Mouse (Mus musculus) neutrophil, adult 5-6 weeks (primary cell): Measurements from ENCODE around the gene Slc34a1. TPM values are rescaled to one million over a fixed set of nuclear protein-coding genes. Genes with fewer than 3 reads are reported as not detected.
A peak's percentile ranks its signal among the peaks of the same experiment; 100 is the strongest.

ENCODE experiments used
- ATAC-seq: fragments of 151-379, 151-347 bp; 2 replicates; pipeline ENCODE4 v1.8.0; 2017; ENCODE audit warnings: mild to moderate bottlenecking, moderate TSS enrichment; ENCODE audit not compliant: insufficient number of reproducible peaks, poor library complexity, low FRiP score, severe bottlenecking; ENCODE audit errors: extremely low read depth
- total RNA-seq: library from RNA; stranded (forward); fragments of 200-1000 nt; gene quantifications from 2 replicates; pipeline ENCODE4 v1.2.3, GENCODE M21; 2017

Slc34a1 gene
- total RNA-seq, 1 experiment from 2014 or later, result 0.35 TPM

- peak; percentile 17; the same call in 1 of the 2 replicates for ATAC-seq
These were observed 66.3 kb downstream of the Slc34a1 start, which contains the start of gene Prr7 for GRCm38 (mm10) chr13:55464027-55464884. Prr7 (plus strand) TSS chr13:55464267.

DNA sequence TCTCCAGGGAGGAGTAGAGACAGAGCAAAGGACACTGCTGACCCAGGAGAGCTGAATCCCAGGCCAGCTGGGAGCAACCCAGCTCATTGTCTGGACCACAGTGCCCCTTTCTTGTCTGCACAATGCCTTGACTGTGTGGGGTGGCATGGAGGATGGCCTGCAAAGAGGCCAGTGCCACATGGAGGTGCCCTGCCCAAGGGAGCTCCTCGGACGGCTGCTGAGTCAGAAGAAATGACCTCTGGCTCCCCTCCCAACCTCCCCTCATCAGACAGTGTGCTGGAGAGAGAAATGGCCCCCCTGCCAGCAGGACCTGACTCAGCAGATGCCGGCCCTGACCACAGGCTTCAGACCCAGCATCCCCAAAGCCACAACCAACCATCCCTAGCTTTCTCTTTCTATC lies 67.2 kb downstream of the Slc34a1 start:
- no peak for ATAC-seq

Other genes with a start within 250 kb of the Slc34a1 start
- gene Fgfr4, start 245.5 kb upstream of the Slc34a1 start, total RNA-seq, result not detected in 2 replicates
- gene Nsd1, start 188.4 kb upstream of the Slc34a1 start, total RNA-seq, result 211 and 232 TPM in 2 replicates
- gene Prelid1, start 77.7 kb upstream of the Slc34a1 start, total RNA-seq, result 95.5 and 96.0 TPM in 2 replicates
- 60.8 and 61.9 TPM in 2 replicates for gene Rab24, start 76.2 kb upstream of the Slc34a1 start, total RNA-seq
- 0.61 and 1.7 TPM in 2 replicates for gene Mxd3, start 68.4 kb upstream of the Slc34a1 start, total RNA-seq
- gene Lman2, start 35.4 kb upstream of the Slc34a1 start, total RNA-seq, result 75.9 and 87.7 TPM in 2 replicates
- 85.4 and 90.5 TPM in 2 replicates for gene Rgs14, start 28.5 kb upstream of the Slc34a1 start, total RNA-seq
- gene Pfn3, start 17.0 kb downstream of the Slc34a1 start, total RNA-seq, result not detected in 2 replicates
- gene F12, start 28.6 kb downstream of the Slc34a1 start, total RNA-seq, result 2.6 and 2.8 TPM in 2 replicates
- gene Grk6, start 46.9 kb downstream of the Slc34a1 start, total RNA-seq, result 362 and 371 TPM in 2 replicates
- gene Prr7, start 66.1 kb downstream of the Slc34a1 start, total RNA-seq, result 12.3 and 14.1 TPM in 2 replicates
- gene Dbn1, start 89.9 kb downstream of the Slc34a1 start, total RNA-seq, result 0.12 TPM in 2 replicates
- 43.2 and 47.3 TPM in 2 replicates for gene Pdlim7, start 115.5 kb downstream of the Slc34a1 start, total RNA-seq
- gene Dok3, start 131.1 kb downstream of the Slc34a1 start, total RNA-seq, result 193 and 198 TPM in 2 replicates
- gene Ddx41, start 138.5 kb downstream of the Slc34a1 start, total RNA-seq, result 107 and 116 TPM in 2 replicates
- 108 and 118 TPM in 2 replicates for gene Fam193b, start 172.9 kb downstream of the Slc34a1 start, total RNA-seq
- 68.9 and 74.4 TPM in 2 replicates for gene Tmed9, start 175.5 kb downstream of the Slc34a1 start, total RNA-seq
- 14.7 and 19.1 TPM in 2 replicates for gene B4galt7, start 201.7 kb downstream of the Slc34a1 start, total RNA-seq
- gene Caml, start 224.8 kb downstream of the Slc34a1 start, total RNA-seq, result 29.3 and 53.3 TPM in 2 replicates
- gene Ddx46, start 236.8 kb downstream of the Slc34a1 start, total RNA-seq, result 206 and 230 TPM in 2 replicates